Mouse (Mus musculus) layer of hippocampus, adult 6 months (tissue): ENCODE measurements around the gene Tgfb1. TPM values are rescaled to one million over a fixed set of nuclear protein-coding genes. Genes with fewer than 3 reads are reported as not detected.

Experiments
- long read RNA-seq, 2 experiments: library from polyadenylated mRNA; unstranded; transcript quantifications; one replicate each; pipeline ENCODE4 v2.0.0; 2019 to 2020
- polyA plus RNA-seq: library from polyadenylated mRNA; unstranded; fragments of <200 nt; fragmentation: Nextera tagmentation; gene quantifications from 2 replicates; pipeline ENCODE4 v1.2.3, GENCODE M21; 2021

The Tgfb1 gene
- 0.26 and 0.60 TPM in 2 replicates for polyA plus RNA-seq
- long read RNA-seq, experiment 1: 0 reads
- long read RNA-seq, experiment 2: 0 reads

DNA sequence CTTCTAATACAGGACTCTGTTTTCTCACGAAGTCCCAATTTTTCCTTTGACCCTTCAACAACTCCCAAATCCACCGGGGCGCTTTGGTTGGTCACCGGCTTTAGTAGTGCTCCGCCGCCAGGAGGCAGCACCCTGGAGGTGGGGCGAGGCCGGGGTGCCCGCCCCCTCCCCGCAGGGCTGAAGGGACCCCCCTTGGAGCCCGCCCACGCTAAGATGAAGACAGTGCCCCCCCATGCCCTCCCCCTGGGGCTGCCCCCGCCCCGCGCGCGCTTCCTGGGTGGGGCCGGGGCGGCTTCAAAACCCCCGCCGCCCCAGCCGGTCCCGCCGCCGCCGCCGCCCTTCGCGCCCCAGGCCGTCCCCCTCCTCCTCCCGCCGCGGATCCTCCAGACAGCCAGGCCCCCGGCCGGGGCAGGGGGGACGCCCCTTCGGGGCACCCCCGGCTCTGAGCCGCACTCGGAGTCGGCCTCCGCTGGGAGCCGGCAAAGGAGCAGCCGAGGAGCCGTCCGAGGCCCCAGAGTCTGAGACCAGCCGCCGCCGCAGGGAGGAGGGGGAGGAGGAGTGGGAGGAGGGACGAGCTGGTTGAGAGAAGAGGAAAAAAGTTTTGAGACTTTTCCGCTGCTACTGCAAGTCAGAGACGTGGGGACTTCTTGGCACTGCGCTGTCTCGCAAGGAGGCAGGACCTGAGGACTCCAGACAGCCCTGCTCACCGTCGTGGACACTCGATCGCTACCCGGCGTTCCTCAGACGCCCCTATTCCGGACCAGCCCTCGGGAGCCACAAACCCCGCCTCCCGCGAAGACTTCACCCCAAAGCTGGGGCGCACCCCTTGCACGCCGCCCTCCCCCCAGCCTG lies at the start of gene Tgfb1:
Tgfb1 (plus strand) TSS at position 323 of the 852 bp plus-strand sequence.

GRCm38 (mm10) chr7:25658657-25659472 lies 27.9 kb upstream of the Tgfb1 start, which contains the start of the genes Bckdha and Exosc5:
Bckdha (minus strand) TSS chr7:25658981.
Exosc5 (plus strand) TSS chr7:25659164.

DNA sequence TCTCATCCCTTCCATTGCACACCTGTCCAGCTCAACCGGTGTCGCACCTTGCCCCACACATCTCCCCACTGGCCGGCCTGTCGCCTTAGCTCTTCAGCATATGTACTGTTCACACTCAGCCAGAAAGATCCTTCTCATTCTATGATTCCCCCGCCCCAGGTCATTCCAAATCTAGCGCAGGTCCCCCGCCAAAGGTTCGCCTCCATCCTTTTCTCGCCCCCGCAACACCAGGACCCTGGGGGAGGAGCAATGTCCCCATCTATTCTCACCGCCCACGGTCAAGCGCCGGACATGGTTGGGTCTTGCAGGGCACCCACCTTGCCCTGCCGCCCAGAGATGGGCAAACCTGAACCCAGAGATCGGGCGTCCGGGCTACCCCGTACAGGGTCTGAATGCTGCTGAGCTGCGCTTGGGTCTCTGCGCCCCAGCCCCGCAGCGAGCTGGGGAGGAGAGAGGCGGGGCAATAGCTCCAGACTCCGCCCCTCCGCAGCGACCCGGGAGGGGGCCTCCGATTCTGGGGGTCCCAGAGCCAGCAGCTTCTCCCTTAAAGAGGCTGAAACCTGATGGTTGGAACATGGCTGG lies 12.0 kb upstream of the Tgfb1 start, which contains the start of gene Tmem91:
Tmem91 (minus strand) TSS at position 448 of the 582 bp plus-strand sequence.

GRCm38 (mm10) chr7:25680514-25681258 lies 6.1 kb upstream of the Tgfb1 start, which contains the start of gene B9d2:
B9d2 (plus strand) TSS chr7:25680780.

GRCm38 (mm10) chr7:25718788-25719417 lies 32.1 kb downstream of the Tgfb1 start, which contains the start of gene Ccdc97:
Ccdc97 (minus strand) TSS chr7:25719088.

Other genes starting within 250 kb of the Tgfb1 start
- gene Ceacam1, start 209.4 kb upstream of the Tgfb1 start, polyA plus RNA-seq: 3.6 and 4.8 TPM in 2 replicates
- gene Ceacam2, start 147.1 kb upstream of the Tgfb1 start, polyA plus RNA-seq: 0.15 and 0.44 TPM in 2 replicates
- 0.26 TPM in 1 of 2 replicates, not detected in the other for gene Erich4, start 71.1 kb upstream of the Tgfb1 start, polyA plus RNA-seq
- gene Dmac2, start 67.6 kb upstream of the Tgfb1 start, polyA plus RNA-seq: 42.7 and 50.0 TPM in 2 replicates
- gene B3gnt8, start 60.3 kb upstream of the Tgfb1 start, polyA plus RNA-seq: 0.19 and 0.45 TPM in 2 replicates
- gene Bckdha, start 28.0 kb upstream of the Tgfb1 start, polyA plus RNA-seq: 30.5 TPM in 2 replicates
- 38.7 and 38.9 TPM in 2 replicates for gene Exosc5, start 27.8 kb upstream of the Tgfb1 start, polyA plus RNA-seq
- 25.7 and 26.5 TPM in 2 replicates for gene Tmem91, start 11.8 kb upstream of the Tgfb1 start, polyA plus RNA-seq
- gene B9d2, start 6.2 kb upstream of the Tgfb1 start, polyA plus RNA-seq: 45.1 and 47.8 TPM in 2 replicates
- 40.0 and 50.9 TPM in 2 replicates for gene Ccdc97, start 32.1 kb downstream of the Tgfb1 start, polyA plus RNA-seq
- 7.5 and 9.4 TPM in 2 replicates for gene Hnrnpul1, start 67.8 kb downstream of the Tgfb1 start, polyA plus RNA-seq
- 17.1 and 18.5 TPM in 2 replicates for gene Axl, start 101.7 kb downstream of the Tgfb1 start, polyA plus RNA-seq
- 1.3 and 1.6 TPM in 2 replicates for gene Cyp2s1, start 129.9 kb downstream of the Tgfb1 start, polyA plus RNA-seq
- gene Cyp2b10, start 210.6 kb downstream of the Tgfb1 start, polyA plus RNA-seq: not detected in 2 replicates